Mouse (Mus musculus) heart, postnatal 0 days (tissue): Measurements from ENCODE around the gene Mgat4b.

Experiments
- CTCF ChIP-seq: IDR thresholded peaks from 2 replicates; pipeline ENCODE4 v1.5.1; 2016; ENCODE audit warnings: antibody characterized with exemption, control low read depth, low read depth
- EP300 ChIP-seq: IDR thresholded peaks from 2 replicates; pipeline ENCODE4 v1.6.1; 2016; ENCODE audit warnings: antibody characterized with exemption, low read depth

GRCm38 (mm10) chr11:50269885-50270284, 59.2 kb downstream of the Mgat4b start:
- TF ChIP-seq CTCF (no peak), EP300 (no peak)
